Mouse (Mus musculus) kidney, postnatal 36 days (tissue): ENCODE data around the gene Lat2.

Source experiments
- DNase-seq, 2 experiments: peaks; one replicate each; pipeline ENCODE4 v3.0.0; 2021 to 2022; ENCODE audit warnings: mixed read lengths in 2 of 2

The Lat2 gene

DNA sequence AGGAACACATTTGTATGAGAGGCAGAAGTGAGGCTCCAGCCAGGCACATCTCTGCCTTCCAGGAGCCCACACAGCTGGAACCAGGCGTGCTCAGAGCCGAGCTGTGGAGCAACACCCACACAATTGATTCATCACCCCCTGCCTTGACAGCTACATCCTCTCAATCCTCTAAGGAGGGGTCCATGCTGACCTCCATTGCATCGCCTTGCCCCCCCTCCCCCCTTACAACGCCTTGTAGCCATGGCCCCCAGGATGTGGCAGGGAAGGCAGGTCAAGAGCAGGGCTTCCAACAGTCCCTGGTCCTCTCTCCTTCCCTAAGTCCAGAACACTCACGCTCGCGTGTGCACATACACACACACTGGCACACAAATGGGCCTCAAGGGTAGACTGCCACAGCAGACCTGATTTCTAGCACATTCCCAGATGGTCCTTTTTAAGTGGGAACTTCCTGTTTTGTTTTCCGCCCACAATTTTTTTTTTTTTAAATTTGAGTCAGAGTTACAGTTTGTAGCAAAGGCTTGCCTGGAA, 45.8 kb downstream of the Lat2 start:
- DNase-seq, result peak; percentile 38 to 41

DNA sequence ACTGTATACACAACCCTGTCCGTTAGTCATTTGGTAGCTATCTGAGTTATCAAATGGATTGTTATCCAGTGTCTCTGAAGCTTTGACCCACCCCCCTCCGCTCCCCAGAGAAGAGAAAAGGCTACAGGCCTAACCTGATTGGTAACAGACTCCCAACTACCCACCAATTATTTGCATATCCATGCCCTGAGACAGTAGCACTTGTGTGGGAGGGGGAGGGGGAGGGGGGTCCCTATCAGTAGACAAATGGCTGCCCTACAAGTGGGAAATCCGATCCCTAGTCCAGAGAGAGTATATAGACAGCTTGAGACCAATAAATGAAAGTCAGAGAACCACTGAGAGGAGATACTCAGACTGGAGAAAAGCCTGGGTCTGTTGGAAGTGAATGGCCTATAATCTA, 46.8 kb downstream of the Lat2 start:
- DNase-seq, result no peak

DNA sequence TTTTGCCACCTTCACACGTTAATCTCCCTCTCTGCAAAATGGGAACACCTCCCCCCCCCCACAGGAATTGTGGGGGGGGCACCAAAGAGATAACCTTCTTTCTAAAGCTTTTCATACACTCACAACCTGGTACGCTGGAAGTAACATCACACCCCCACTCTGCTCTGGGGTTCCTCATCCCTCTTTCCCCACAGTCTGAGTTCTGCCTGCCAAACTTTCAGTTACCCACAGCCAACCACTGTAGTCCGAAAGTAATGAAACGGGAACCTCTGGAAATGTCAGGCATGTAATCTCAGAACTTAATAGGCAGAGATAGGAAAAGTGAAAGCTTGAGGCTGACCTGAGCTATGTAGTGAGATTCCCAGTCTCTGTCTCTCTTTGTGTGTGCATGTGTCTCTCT, 47.4 kb downstream of the Lat2 start:
- DNase-seq, result no peak

DNA sequence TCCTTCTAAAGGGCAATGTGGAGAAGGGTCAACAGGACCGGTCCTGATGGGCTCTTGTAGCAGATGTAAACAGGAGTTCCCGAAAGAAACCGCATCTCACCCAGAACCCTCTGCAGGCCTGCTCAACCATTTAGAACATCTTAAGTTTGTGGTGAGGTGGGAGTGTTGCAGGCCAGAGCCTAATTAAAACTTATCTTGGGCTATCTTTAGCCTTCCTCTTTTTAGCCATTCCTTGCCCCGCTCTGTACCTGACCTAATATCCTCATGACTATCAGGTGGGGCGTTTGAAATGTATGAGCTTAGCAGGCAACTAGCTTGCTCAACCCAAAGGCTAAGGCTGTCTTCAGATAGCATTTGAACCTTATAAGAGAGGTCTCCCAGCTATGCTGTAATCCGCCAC, 49.1 kb downstream of the Lat2 start:
- no peak for DNase-seq

DNA sequence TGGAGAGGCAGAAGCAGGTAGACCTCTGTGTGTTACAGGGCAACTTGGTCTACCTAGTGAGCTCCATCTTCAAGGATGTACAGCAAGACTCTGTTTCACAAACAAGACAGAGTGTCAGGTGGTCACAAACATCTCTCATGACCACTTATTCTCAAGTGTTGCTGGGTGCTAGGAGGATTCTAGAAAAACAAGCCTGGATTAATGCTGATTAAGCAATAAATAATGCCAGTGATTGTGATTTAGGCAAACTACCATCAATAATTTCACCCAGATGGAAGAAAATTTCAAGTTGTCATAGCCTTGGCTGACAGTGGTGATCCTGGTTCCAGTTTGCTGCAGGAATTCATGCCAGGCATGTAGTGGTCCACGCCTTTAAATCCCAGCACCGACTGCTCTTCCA, 50.6 kb downstream of the Lat2 start:
- no peak for DNase-seq

DNA sequence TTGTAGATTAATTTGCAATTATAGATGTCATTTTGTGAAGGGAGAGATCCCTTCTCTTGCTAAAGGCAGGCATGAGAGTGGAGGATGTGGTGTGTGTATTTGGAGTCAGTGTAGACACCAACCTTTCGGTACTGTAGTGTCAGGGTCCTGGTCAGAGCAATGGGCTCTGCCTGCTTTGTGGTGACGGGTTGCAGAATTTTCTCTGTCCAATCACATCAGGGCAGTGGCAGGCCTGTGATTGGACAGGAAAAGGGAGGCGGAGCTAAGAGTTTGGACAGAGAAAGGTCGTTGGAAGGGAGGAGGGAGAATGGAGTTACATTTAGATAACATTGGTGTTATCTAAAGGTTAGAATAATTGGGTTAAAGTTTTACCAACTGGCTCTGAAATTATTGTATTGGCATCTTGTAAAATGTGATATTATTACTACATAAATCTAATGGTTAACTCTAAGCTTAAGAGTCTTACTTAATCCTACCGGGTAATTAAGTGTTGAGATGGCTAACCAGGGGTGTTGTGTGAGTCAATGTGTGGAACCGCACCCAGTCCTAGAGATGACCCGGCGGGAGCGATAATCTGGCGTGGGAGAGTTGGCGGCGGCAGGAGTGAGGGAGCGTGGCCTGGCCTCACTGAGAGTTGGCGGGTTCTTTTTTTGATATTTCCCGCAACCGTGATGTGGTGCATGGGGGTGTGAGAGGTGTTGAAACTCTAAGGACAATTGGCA, 54.2 kb downstream of the Lat2 start:
- no peak for DNase-seq

DNA sequence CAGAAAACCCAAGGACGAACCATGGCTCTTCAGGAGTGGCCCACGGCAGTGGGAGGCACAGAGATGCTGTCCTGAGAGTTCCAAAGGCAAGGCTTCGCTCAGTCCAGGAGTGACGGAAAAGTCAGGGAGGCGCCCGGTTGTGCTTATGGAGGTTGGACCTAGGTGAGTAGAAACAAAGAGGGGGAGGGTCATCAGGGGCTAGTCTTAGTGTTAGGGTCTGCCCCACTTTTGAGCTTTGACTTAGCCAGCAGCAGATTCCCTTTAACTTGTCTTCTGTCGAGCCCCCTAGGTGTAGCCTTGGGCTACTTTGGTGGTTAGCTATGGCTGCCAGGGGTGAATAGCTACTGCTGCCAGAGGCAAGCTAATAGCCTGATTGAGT, 54.8 kb downstream of the Lat2 start, which contains the start of gene Syna:
Syna (minus strand) TSS at position 101 of the 379 bp plus-strand sequence.
- no peak for DNase-seq

DNA sequence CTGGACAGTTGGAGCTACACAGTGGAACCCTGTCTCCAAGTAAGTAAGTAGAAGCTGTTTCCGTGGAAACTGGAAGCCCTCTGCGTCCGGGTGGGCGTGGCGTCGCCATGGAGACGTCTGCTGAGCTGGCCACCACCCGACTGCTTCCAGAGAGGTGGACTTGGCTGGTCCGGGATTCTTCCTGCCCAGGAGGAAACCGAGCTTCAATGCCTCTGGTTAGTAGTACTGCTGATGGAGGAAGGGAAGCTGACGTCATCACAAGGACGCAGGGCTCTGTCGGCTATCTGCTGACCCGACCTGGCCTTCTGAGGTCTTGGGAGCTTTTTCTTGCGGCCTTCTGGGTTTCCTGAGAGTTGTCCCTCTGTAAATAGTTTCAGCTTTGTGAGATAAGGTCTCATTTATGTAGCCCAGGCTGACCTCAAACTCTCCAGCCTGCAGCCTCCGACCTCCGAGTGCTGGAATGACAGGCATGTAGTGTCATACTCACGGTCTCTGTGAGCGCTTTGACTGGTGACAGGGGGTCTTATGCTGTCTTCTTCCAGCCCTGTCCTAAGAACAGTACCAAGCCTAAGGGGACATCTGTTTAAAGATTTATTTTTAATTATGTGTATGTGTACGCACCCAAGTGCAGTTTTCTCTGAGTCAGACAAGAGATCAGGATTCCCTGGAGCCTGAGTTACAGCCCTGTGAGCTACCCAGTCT, 59.2 kb downstream of the Lat2 start:
- DNase-seq, result peak; percentile 92 to 93

DNA sequence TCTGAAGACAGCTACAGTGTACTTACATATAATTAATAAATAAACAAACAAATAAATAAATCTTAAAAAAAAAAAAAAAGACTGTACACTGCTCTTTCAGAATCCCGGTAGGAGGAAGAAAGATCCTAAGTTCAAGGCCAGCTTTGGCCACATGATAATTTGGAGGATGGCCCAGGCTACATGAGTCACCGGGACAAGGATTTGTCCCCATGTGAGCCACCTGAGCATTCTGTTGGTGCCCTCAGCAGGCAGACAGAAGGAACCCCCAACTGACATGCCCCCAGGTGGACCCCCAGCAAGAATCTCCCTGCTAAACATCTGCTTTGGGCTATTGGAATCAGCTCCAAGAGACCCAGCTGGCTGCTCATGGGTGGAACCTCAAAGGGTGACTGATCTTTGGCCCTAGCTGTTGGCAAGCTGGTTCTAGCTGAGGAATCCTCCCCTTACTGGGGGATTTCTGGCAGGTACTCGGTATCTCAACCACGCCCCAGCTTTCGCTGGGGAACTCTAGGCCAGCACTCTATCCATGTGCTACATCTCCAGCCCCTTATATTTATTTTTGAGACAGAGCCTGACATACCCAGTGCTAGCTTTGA, 60.8 kb downstream of the Lat2 start:
- DNase-seq, result peak; percentile 43 to 45

DNA sequence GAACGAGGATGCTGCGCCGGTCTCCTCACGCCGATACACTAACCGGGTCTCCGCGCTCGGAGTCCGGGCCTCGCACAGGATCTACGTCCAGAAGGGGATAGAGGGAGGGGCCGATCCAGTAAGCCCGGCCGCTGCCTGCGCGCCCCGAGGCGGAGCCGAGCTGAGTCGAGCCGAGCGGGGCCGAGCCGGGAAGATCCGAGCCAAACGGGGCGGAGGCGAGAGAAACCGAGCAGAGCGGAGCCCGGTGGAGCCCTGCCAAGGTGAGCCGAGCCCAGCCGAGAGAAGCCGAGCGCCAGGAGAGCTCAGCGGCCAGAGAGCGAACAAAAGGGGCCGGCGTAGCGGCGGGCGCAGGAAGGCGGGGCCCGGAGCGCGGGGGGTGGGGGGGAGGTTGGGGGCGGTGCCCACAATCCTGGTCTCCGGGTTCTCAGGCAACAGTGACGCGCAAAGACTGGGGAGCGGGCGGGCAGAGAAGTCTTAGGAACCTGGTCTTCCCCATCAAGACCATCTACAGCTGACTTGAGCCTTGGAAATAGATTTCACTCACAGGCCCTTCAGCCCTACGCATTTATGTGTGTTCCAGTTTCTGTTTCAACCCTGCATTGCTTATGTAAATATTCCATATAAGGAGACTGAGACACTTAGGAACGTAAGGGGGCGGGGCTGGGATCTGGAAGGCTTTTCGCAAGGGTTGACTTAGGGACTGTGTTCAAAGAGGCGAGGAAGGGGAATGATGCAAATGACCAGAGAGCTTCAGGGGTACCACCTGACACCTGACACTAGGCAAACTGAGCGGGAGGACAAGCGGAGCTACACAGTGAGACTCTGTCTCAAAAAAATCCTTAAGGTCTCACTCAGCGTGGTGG, 62.5 kb downstream of the Lat2 start, which contains the start of gene Clip2:
Clip2 (minus strand) TSS at position 325 of the 863 bp plus-strand sequence.
- peak; percentile 99 to 100 for DNase-seq

DNA sequence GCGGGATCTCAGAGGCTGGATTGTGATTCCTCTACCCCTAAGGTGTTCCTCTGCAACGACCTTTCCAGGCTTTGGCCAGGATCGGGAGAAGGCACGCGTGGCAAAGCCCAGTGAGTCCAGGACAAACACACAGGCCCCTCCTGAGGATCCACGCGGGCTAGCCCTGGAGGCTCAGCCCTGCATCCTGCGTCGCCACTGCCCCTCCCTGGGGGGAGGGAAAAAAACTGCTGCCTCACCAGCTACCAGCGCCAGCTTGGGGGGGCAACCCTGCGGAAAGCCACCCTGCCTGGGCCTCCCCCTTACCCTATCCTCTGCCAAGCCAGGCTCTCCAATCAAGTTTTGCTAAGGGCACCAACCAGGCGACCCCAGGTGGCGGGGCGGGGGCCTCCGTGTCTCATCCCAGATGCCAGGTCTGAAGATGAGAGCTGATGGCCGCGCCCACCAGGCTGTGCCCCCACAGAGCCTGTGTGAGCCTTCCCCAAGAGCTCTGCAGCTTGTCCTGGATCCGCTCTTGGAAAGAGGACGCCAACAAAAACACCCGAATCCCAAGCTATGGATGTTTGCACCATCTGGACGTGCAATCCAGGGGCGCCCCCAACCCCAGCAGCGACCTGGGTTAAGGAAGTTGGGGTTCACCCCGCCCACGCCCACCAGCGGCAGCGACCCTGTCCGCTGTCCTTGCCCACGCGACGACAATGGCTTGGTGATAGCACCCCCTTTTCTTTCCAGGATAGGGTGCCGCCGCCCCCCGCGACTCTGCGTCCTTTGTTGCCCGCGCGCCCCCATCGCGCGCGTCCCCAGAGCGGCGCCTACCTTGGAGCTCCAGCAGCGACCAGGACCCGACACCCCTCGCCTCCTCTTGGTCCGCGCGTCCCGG, 63.4 kb downstream of the Lat2 start:
- peak; percentile 64 to 68 for DNase-seq

DNA sequence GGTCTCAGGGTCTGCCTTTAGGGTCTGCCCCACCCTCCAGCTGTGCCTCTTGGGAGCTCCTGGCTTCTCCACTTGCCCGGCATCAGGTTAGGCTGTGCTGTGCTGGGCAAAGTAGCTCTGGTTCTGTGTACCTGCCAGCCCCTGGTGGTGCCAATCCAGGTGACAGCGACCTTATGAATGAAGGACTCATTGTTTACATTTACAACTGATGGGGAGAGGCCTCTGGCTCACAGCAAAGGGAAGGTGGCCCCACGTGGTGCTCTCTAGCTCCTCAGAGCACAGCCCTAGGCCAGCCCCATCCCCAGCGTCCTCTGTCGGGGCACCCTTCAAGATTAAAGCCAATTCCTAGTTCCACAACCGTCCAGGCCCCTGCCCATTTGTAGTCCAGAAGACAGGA, 64.0 kb downstream of the Lat2 start:
- DNase-seq, result peak; percentile 18 to 38
